Mouse (Mus musculus) CH12.LX (cell line): ENCODE results near the gene Mesd. TPM values are rescaled to one million over a fixed set of nuclear protein-coding genes. Genes with fewer than 3 reads are reported as not detected.

ENCODE experiments used
- DNase-seq: peaks from one replicate; pipeline ENCODE4 v3.0.0-alpha.2; 2013; ENCODE audit errors: extremely low read depth
- H3K27ac ChIP-seq: 2 replicates; pipeline ENCODE4 v1.5.1; 2012; ENCODE audit warnings: low read depth, mild to moderate bottlenecking, control low read depth, moderate library complexity; ENCODE audit not compliant: insufficient read depth
- H3K27me3 ChIP-seq: replicated peaks from 2 replicates; pipeline ENCODE3; 2012; ENCODE audit warnings: inconsistent platforms
- H3K36me3 ChIP-seq, 2 experiments: replicated peaks in 1 of 2; 2 replicates each; pipeline versions ENCODE3 to v1.6.1; 2012; ENCODE audit warnings: inconsistent platforms in 1 of 2, low read length in 1 of 2, mild to moderate bottlenecking in 1 of 2, mixed read lengths in 1 of 2, moderate library complexity in 1 of 2; ENCODE audit not compliant: control insufficient read depth in 1 of 2, insufficient read depth in 1 of 2
- H3K4me1 ChIP-seq, 2 experiments: 2 replicates each; pipeline ENCODE4 v1.6.1; 2012; ENCODE audit warnings: inconsistent platforms in 1 of 2, moderate library complexity in 1 of 2; ENCODE audit not compliant: insufficient read depth in 2 of 2, control insufficient read depth in 1 of 2
- H3K4me2 ChIP-seq: 2 replicates; pipeline ENCODE4 v1.6.1; 2012; ENCODE audit warnings: low read depth, mild to moderate bottlenecking, control low read depth; ENCODE audit not compliant: poor library complexity, insufficient read depth, severe bottlenecking
- H3K4me3 ChIP-seq, 3 experiments: fragments of 150-350 bp in 1 of 3; sonication (generic) in 1 of 3; replicated peaks in 1 of 3; 2 replicates each; pipeline versions ENCODE3 to v1.5.1; 2011 to 2012; ENCODE audit warnings: low read depth in 2 of 3, low read length in 2 of 3, mild to moderate bottlenecking in 2 of 3, moderate library complexity in 2 of 3, control low read depth in 1 of 3, improper control_type of control experiment in 1 of 3, inconsistent platforms in 1 of 3, mixed read lengths in 1 of 3; ENCODE audit not compliant: poor library complexity in 1 of 3
- H3K79me2 ChIP-seq: replicated peaks from 2 replicates; pipeline ENCODE4 v1.6.1; 2012; ENCODE audit warnings: mild to moderate bottlenecking, moderate library complexity; ENCODE audit not compliant: control insufficient read depth, poor library complexity, insufficient read depth, severe bottlenecking; ENCODE audit errors: extremely low read depth
- H3K9ac ChIP-seq: 2 replicates; pipeline ENCODE4 v1.6.1; 2012; ENCODE audit warnings: low read depth, mild to moderate bottlenecking, control low read depth, moderate library complexity; ENCODE audit not compliant: insufficient read depth
- H3K9me3 ChIP-seq: replicated peaks from 2 replicates; pipeline ENCODE3; 2012; ENCODE audit warnings: low read length, inconsistent platforms, mixed read lengths
- BHLHE40 ChIP-seq: IDR thresholded peaks from 2 replicates; pipeline ENCODE4 v1.6.1; 2011; ENCODE audit warnings: mild to moderate bottlenecking, low read depth, low read length, improper control_type of control experiment
- CHD1 ChIP-seq: IDR thresholded peaks from 2 replicates; pipeline ENCODE4 v1.6.1; 2012; ENCODE audit warnings: low read depth, low read length, improper control_type of control experiment, inconsistent platforms
- E2F4 ChIP-seq: IDR thresholded peaks from 2 replicates; pipeline ENCODE4 v1.6.1; 2011; ENCODE audit warnings: low read depth, low read length, improper control_type of control experiment; ENCODE audit not compliant: insufficient replicate concordance
- EP300 ChIP-seq: IDR thresholded peaks from 2 replicates; pipeline ENCODE4 v1.6.1; 2011; ENCODE audit warnings: low read length, improper control_type of control experiment
- ETS1 ChIP-seq: conservative IDR thresholded peaks from 2 replicates; pipeline ENCODE4 v1.6.1; 2012; ENCODE audit warnings: low read depth, mild to moderate bottlenecking, inconsistent platforms, low read length, improper control_type of control experiment, moderate library complexity
- GABPA ChIP-seq: IDR thresholded peaks from 2 replicates; pipeline ENCODE4 v1.6.1; 2012; ENCODE audit warnings: low read depth, low read length, improper control_type of control experiment, inconsistent platforms; ENCODE audit not compliant: insufficient replicate concordance
- HCFC1 ChIP-seq: IDR thresholded peaks from 2 replicates; pipeline ENCODE4 v1.6.1; 2012; ENCODE audit warnings: low read depth, mild to moderate bottlenecking, inconsistent platforms, low read length, improper control_type of control experiment
- JUN ChIP-seq: IDR thresholded peaks from 2 replicates; pipeline ENCODE4 v1.6.1; 2011; ENCODE audit warnings: low read depth, mild to moderate bottlenecking, low read length, improper control_type of control experiment, moderate library complexity; ENCODE audit not compliant: insufficient read depth
- JUND ChIP-seq: conservative IDR thresholded peaks from 2 replicates; pipeline ENCODE4 v1.6.1; 2011; ENCODE audit warnings: low read depth, low read length, improper control_type of control experiment
- MAFK ChIP-seq: IDR thresholded peaks from 2 replicates; pipeline ENCODE4 v1.6.1; 2011; ENCODE audit warnings: low read length, improper control_type of control experiment; ENCODE audit not compliant: insufficient replicate concordance
- MEF2A ChIP-seq: IDR thresholded peaks from 2 replicates; pipeline ENCODE4 v1.6.1; 2014; ENCODE audit warnings: low read depth, mild to moderate bottlenecking, inconsistent platforms, low read length, improper control_type of control experiment, borderline replicate concordance
- MYC ChIP-seq: IDR thresholded peaks from 2 replicates; pipeline ENCODE4 v1.6.1; 2011; ENCODE audit warnings: low read depth, mild to moderate bottlenecking, improper control_type of control experiment, low read length
- POLR2A ChIP-seq: IDR thresholded peaks from 2 replicates; pipeline ENCODE4 v1.6.1; 2011; ENCODE audit warnings: low read depth, mild to moderate bottlenecking, improper control_type of control experiment, low read length
- RCOR1 ChIP-seq: conservative IDR thresholded peaks from 2 replicates; pipeline ENCODE4 v1.6.1; 2012; ENCODE audit warnings: low read depth, mild to moderate bottlenecking, inconsistent platforms, low read length, improper control_type of control experiment
- SMC3 ChIP-seq: IDR thresholded peaks from 2 replicates; pipeline ENCODE4 v1.6.1; 2011; ENCODE audit warnings: low read depth, low read length, improper control_type of control experiment
- TCF12 ChIP-seq: IDR thresholded peaks from 2 replicates; pipeline ENCODE4 v1.6.1; 2014; ENCODE audit warnings: low read depth, mild to moderate bottlenecking, inconsistent platforms, low read length, improper control_type of control experiment
- UBTF ChIP-seq: IDR thresholded peaks from 2 replicates; pipeline ENCODE4 v1.6.1; 2012; ENCODE audit warnings: low read depth, mild to moderate bottlenecking, inconsistent platforms, low read length, improper control_type of control experiment, moderate library complexity
- USF1 ChIP-seq: IDR thresholded peaks from 2 replicates; pipeline ENCODE4 v1.6.1; 2014; ENCODE audit warnings: low read depth, mild to moderate bottlenecking, inconsistent platforms, low read length, improper control_type of control experiment
- USF2 ChIP-seq: conservative IDR thresholded peaks from 2 replicates; pipeline ENCODE4 v1.6.1; 2011; ENCODE audit warnings: low read depth, low read length, improper control_type of control experiment
- ZKSCAN1 ChIP-seq: IDR thresholded peaks from 2 replicates; pipeline ENCODE4 v1.6.1; 2012; ENCODE audit warnings: low read depth, inconsistent platforms, low read length, improper control_type of control experiment, borderline replicate concordance
- ZMIZ1 ChIP-seq: IDR thresholded peaks from 2 replicates; pipeline ENCODE4 v1.6.1; 2012; ENCODE audit warnings: low read depth, mild to moderate bottlenecking, inconsistent platforms, low read length, improper control_type of control experiment
- dilution Hi-C: fragments of 300-500 bp; cut with MboI; formaldehyde crosslinking; loops from 2 replicates; pipeline ENCODE4 v1.14.3; 2020; ENCODE audit warnings: low sequenced_read_pairs; ENCODE audit not compliant: extremely low pct_unique_long_range_greater_than_20kb, extremely low pct_ligation_motif_present
- in situ Hi-C: fragments of 300-500 bp; cut with MboI; formaldehyde crosslinking; loops from 3 replicates; pipeline ENCODE4 v1.14.3; 2019; ENCODE audit warnings: low sequenced_read_pairs, low pct_ligation_motif_present, low pct_unique_long_range_greater_than_20kb, mixed read lengths
- polyA plus RNA-seq: library from polyadenylated mRNA; unstranded; fragments of >175 nt; gene quantifications from 2 replicates; pipeline ENCODE4 v1.2.1, GENCODE M21; 2012; ENCODE audit warnings: low read depth; ENCODE audit not compliant: insufficient read length
- total RNA-seq, 2 experiments: library from RNA; depleted of rRNA; stranded (reverse); fragments of 300-350 nt in 1 of 2; fragments of >200 nt in 1 of 2; gene quantifications; 2 replicates each; pipeline ENCODE4 v1.2.3; 2012 to 2014

Mesd gene
- total and polyA plus RNA-seq, 3 experiments: 33.4 to 67.6 (median 40.6) TPM

DNA sequence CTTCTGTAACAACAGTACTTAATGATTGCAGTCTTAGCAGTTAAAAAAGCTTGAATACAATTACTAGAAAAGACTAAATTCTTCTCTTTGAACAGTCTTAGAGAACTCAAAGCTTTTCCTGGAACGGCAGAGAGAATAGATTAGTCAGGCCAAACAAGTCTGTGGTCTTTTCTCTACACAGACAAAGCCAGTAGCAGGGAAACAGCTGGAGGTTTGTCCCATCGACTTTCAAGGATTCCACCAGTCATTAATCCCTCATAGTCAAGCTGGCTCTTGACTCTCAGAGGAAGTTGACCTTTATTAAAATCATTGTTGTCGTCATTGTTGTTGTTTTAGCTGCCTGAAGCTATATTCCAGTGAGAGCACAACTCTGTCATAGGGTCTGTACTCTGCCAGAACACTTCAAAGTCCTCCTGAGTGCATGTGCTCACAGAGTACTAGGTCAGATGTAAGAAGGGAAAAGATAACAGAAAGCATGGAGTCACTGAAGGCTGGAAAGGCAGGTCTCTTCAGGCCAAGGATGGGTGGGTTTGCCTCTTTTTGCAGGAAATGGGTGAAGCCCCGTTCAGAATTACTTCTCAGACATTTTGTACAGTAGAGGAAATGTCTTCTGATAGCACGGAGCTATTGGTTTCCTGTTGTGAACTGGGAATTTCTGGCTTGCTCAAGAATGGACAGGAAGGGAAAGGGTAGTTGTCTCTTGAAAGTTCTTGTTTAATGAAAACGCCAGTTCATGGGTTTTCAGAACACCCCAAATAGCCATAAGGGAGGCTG, 41.6 kb upstream of the Mesd start:
- Histone ChIP-seq H3K27ac (no peak overlapping the region), H3K36me3 (no peaks in the 10 kb centered on the region), H3K27me3 (no peaks in the 10 kb centered on the region), H3K4me3 (no peak overlapping the region), H3K79me2 (no peaks in the 10 kb centered on the region), H3K9me3 (no peaks in the 10 kb centered on the region), H3K4me1 (peaks cover 0 to 13% of the 10 kb centered on the region in 2 experiments; a peak in 2 of 4 replicates), H3K4me2 (no peak overlapping the region), H3K9ac (no peak overlapping the region)
- no peak for DNase-seq
- in situ Hi-C loops (no loop called here), dilution Hi-C loops (no loop called here)
- TF ChIP-seq MYC: no peak
- no peak for TF ChIP-seq MAFK
- TF ChIP-seq SMC3: no peak
- TF ChIP-seq CHD1: no peak

DNA sequence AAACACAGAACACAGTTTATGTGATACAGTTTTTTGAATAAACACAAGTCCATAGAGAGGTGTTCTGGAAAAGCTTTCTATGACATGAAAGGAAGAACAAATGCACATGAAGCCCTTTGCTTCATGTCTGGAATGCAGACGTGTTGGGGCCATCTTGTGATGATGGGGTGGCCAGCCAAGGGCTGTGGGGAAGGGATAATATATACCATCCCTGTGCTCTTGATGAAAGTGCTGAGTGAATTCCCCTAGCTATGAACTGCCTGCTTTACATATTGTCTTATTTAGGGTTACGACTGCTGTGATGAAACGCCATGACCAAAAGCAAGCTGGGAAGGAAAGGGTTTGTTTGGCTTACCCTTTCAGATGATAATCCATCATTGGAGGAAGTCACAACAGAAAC, 39.5 kb upstream of the Mesd start:
- dilution Hi-C loops: no loop called here
- no peaks in the 10 kb centered on the region for H3K27me3 ChIP-seq

More for the DNA sequence above, 39.5 kb upstream of the Mesd start:
- H3K4me1 ChIP-seq: peaks cover 0 to 13% of the 10 kb centered on the region in 2 experiments; a peak in 2 of 4 replicates
- H3K9ac ChIP-seq: no peak overlapping the region
- no peaks in the 10 kb centered on the region for H3K9me3 ChIP-seq
- H3K36me3 ChIP-seq: no peaks in the 10 kb centered on the region
- no peak overlapping the region for H3K4me2 ChIP-seq
- H3K4me3 ChIP-seq: no peak overlapping the region
- H3K27ac ChIP-seq: no peak overlapping the region
- H3K79me2 ChIP-seq: no peaks in the 10 kb centered on the region
- in situ Hi-C loops: loop anchor here (5.0 kb wide), 1 partner anchor 37 kb away; the partner anchor contains the start of genes Mesd and Tlnrd1
- no peak for DNase-seq
- TF ChIP-seq UBTF (no peak), ETS1 (no peak), EP300 (no peak), MEF2A (no peak), RCOR1 (no peak), BHLHE40 (no peak), JUND (no peak), ZMIZ1 (no peak), ZKSCAN1 (no peak), USF2 (no peak), HCFC1 (no peak), MYC (no peak), TCF12 (no peak), JUN (no peak), POLR2A (no peak), E2F4 (no peak), USF1 (no peak), MAFK (no peak), GABPA (no peak)
